Mouse (Mus musculus): ENCODE data around the gene Drd2.

Drd2 gene

DNA sequence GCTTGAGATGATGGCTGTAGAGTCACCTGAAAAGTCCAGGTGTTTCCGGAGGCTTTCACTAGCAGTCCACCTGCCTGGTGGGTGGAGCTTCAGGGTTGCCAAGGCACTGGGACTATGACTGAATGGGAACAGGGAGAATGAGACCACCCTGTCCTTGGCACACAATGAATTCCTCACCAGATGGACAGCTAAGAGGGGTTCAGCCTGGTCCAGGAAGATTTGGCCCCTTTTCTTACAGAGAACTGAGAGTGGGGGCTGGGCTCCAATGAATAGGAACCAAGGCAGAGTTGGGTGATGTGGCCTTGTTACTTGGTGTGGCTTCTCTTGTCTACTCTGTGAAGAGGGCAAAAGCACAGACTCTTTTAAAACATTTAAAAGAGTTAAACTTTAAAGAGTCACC, 112.0 kb downstream of the Drd2 start:
- no peak for DNase-seq (ENCODE audit: low spot score)

DNA sequence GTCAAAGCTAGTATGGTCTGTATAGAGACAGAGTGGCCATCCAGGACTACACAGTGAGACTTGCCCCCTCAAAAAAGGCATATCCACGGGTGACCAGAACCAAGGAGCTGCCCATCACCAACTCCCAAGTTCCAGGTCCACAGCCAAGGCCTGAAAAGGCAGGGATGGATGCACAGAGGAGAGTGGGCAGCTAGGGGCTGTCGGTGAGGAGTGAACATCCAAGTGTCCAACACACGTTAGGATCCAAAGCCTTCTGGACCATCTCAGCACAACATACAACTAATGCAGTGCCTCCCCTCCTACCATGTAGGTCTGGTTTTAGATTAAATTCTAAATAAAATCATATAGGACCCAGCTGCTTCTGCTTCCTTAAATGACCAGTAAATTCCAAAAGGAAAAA, 115.7 kb downstream of the Drd2 start:
- DNase-seq (ENCODE audit: low spot score) = no peak

Measured in spleen, adult 12 weeks (tissue).